Mouse (Mus musculus) cortical plate, adult 2 months (tissue): Measurements from ENCODE around the gene Map7d1. TPM values are rescaled to one million over a fixed set of nuclear protein-coding genes. Genes with fewer than 3 reads are reported as not detected.

Experiments
- H3K27ac ChIP-seq: fragments of 200-500 bp; 2 replicates; pipeline ENCODE4 v1.5.1; 2012; ENCODE audit warnings: low read length, control low read depth, inconsistent platforms; ENCODE audit not compliant: insufficient read depth
- H3K4me1 ChIP-seq: fragments of 200-500 bp; 2 replicates; pipeline ENCODE4 v1.6.1; 2011; ENCODE audit warnings: low read length; ENCODE audit not compliant: control insufficient read depth, insufficient read depth
- H3K4me3 ChIP-seq: fragments of 200-500 bp; 2 replicates; pipeline ENCODE4 v1.5.1; 2011; ENCODE audit warnings: mild to moderate bottlenecking, low read length, control low read depth; ENCODE audit not compliant: insufficient read depth
- CTCF ChIP-seq: fragments of 200-500 bp; IDR thresholded peaks from 2 replicates; pipeline ENCODE4 v1.5.1; 2011; ENCODE audit warnings: mild to moderate bottlenecking, control low read depth, low read length; ENCODE audit not compliant: insufficient read depth; ENCODE audit errors: extremely low read depth
- POLR2A ChIP-seq: fragments of 200-500 bp; IDR thresholded peaks from 2 replicates; pipeline ENCODE4 v1.6.1; 2011; ENCODE audit warnings: mild to moderate bottlenecking, low read length, control low read depth; ENCODE audit not compliant: insufficient read depth; ENCODE audit errors: extremely low read depth
- polyA plus RNA-seq: library from polyadenylated mRNA; depleted of rRNA; stranded (reverse); fragments of >200 nt; gene quantifications from 2 replicates; pipeline ENCODE4 v1.2.3, GENCODE M21; 2012

The Map7d1 gene
- polyA plus RNA-seq, 1 experiment, result 206 TPM

DNA sequence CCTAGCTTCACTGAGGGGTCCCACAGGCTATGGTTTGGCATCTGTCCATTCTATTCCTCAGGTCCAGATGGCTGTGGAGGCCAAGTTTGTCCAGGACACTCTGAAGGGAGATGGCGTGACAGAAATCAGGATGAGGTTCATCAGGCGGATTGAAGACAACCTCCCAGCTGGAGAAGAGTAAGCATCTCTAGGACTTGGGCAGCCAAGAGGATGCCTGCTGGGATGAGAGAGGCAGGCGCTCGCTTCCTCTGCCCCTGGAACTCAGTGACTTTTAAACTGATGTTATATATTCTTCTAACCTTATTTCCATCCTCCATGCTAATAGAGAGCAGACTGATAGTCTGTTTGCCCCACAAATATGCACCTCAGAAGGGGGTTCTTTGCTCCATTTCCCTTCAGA is 18.9 kb upstream of the Map7d1 start:
- H3K4me1 ChIP-seq, result no peaks in the 10 kb centered on the region
- H3K4me3 ChIP-seq, result no peak overlapping the region
- H3K27ac ChIP-seq, result no peak overlapping the region
- TF ChIP-seq CTCF (no peak), POLR2A (no peak)

DNA sequence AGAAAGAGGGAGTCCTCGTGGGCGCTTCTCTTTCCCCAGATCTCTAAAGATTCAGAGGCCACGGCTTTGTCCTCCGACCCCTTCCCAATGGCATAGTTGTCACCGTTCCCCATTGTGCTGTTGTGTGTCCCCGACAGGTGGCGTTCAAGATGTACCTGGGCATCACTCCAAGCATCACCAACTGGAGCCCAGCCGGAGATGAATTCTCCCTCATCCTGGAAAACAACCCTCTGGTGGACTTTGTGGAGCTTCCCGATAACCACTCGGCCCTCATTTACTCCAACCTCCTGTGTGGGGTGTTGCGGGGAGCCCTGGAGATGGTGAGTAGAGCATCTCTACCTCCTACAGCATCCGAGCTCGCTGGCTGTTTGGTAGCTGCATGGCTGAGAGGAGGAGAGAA is 17.6 kb upstream of the Map7d1 start:
- Histone ChIP-seq H3K27ac (no peak overlapping the region), H3K4me1 (peaks cover 1% of the 10 kb centered on the region; the same call in 1 of the 2 replicates), H3K4me3 (no peak overlapping the region)
- TF ChIP-seq POLR2A, result no peak
- TF ChIP-seq CTCF, result peak; percentile 46; the same call in 1 of the 2 replicates

DNA sequence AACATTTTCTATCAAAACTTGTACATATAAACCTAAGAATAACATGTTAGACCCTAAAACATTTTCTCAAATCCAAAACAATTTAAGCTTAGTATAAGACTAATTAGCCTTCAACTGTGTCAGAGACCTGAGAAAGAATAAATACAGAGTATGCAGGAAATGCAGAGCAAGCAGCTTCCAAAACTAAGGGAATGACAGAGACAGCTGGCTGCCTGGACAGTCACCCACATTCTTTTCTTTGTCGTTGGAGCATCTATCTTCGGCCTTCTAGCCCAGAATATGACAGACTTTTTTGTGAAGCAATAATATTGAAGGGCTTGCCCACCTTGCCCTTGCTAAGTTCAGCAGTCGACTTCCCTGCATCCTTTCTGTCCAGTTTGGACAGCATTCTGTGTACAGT is 13.1 kb upstream of the Map7d1 start:
- no peak overlapping the region for H3K27ac ChIP-seq
- no peak overlapping the region for H3K4me3 ChIP-seq
- no peak for TF ChIP-seq CTCF
- no peak for TF ChIP-seq POLR2A
- H3K4me1 ChIP-seq, result peaks cover 1% of the 10 kb centered on the region; the same call in 1 of the 2 replicates

DNA sequence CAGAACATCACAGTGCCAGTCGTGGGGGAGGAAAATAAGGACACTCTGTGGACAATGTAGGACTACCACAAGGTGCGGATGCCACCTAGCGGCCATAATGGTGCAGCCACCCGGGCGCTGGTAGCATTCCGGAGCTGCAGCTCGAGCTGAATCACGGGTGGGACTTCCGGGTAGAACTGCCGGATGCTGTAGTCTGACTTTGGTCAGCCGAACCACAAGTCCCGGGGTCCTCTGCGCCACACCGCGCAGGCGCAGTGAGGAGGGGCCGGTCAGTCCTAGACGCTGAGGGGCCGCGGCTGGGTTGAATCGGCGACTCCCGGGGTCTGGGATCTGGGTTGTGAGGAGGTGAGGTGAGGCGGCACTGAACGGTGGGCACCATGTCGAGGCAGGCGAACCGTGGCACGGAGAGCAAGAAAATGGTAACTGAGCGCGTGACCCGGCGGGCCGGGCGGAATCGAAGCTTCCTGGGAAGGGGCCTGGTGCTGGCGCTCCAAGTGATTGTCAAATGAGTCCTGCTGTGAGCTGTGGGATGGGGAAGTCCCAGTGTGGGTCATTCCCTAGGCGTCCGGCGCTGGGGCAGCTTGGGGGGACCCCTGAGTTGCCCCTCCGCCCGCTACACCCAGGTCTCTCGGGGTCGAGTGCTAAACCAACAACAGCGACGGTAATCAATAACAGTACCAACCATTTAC is 6.1 kb upstream of the Map7d1 start, which contains the start of gene Trappc3:
TSS of gene Trappc3 (plus strand) at position 207 of the 689 bp plus-strand sequence.
- TF ChIP-seq POLR2A (peak; percentile 52; the same call in 1 of the 2 replicates), CTCF (peak; percentile 95)
- Histone ChIP-seq H3K4me1 (peaks cover 6% of the 10 kb centered on the region; the same call in 1 of the 2 replicates), H3K4me3 (peak within 1 kb of the TSS; percentile 86), H3K27ac (peak within 1 kb of the TSS; percentile 52)

DNA sequence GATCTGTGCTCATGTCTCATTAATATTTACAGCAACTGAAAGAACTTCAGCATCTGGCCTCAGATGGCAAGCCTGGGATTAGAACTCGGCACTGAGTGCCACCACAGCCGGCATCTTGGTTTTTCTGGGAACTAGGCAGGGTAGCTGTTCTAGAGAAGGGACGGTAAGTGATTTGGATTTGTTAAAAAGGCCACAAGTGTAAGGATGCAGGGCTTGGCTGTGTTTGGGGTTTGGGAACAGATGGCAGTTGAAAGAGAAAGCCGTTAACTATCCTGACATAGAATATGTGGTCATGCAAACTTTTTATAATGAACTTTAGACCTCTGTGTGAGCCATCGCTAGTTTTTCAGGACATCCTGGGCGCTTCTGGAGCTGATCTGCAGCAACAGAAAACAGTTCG is 5.5 kb upstream of the Map7d1 start:
- no peak overlapping the region for H3K27ac ChIP-seq
- TF ChIP-seq POLR2A, result no peak
- TF ChIP-seq CTCF, result no peak
- no peak overlapping the region for H3K4me3 ChIP-seq
- peaks cover 8% of the 10 kb centered on the region; the same call in 1 of the 2 replicates for H3K4me1 ChIP-seq

DNA sequence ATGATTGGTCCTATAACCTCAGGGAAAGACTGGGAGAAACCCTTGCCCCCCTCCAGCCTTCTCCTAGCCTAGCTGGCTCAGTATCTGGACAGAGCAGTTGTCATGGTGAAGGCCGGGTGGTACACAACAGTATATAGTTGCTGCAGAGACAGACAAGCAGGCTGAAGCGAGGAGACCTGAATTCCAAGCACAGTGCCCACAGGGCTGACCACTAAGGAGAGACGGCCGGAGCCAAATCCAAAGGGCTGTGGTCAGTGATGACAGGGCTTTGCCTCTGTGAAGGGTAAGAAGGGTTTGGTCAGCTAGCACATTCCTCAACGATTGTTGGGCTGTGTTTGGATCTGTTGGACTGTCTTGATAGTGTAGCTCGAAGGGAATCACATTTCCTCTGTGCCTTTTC is 5.1 kb upstream of the Map7d1 start:
- Histone ChIP-seq H3K27ac (peak overlapping the region; percentile 52), H3K4me1 (peaks cover 8% of the 10 kb centered on the region; the same call in 1 of the 2 replicates), H3K4me3 (no peak overlapping the region)
- TF ChIP-seq CTCF (no peak), POLR2A (no peak)

DNA sequence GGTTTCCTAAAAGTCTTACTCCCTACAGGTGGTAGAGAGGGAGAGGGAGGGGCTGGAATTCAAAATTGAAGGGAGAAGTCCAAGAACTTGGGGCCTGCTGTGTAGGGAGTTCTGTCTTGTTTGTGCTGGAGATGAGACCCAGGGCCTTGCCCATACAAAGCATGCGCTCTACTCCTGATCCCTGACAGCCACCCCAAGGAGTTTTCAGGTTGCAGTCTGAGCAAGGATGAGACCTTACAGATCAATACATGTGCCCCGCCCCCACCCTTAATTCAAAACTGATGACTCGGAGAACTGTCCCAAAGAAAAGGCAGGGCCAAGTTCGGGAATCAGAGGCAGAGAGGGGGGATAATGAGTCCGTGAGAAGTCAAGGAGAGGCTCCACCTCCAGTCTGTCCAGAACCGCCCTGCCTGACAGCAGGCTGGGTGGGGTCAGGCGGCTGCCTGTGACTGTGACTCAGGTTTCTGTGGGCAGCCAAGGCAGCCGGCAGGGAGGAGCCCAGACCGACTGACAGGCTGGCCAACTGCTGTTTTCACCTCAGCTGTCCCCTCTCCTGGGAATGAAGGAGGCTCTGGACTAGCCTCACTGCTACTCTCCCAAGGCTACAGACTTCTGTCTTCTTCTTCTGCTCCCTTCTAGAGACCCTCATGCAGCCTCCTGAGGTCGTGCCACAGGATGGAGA is 4.5 kb upstream of the Map7d1 start:
- no peak for TF ChIP-seq CTCF
- no peak for TF ChIP-seq POLR2A
- Histone ChIP-seq H3K4me3 (no peak overlapping the region), H3K27ac (peak overlapping the region; percentile 60), H3K4me1 (peaks cover 8% of the 10 kb centered on the region; the same call in 1 of the 2 replicates)

DNA sequence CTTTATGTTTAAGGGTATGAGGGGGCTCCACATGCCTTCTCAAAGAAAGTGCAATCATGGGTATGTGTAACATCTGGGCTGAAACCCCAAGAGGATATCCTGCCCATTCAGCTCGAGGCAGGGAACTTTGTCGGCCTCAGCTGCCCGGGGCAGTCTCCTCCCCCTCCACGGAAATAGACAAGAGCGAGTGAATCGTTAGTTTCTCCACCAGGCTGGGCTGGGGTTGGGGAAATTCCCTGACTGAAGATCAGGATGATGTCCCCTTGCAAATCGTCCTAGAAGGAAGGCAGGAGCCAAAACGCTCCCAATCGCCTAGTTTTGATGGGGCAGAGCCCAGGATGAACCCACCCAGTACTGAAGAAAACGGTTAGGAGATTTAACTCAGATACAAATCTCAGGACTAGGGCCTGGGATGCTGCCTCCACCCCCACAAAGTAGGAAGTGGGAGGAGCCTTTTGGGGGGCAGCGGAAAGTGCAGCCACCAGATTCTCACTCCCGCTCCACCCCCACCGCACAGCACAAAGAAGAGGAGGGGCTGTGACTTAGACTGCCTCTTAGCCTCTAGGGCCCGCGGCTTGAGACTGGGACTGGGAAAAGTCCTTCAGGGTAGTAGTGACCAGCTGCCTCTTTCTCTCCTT is 3.5 kb upstream of the Map7d1 start:
- 0 out of 2 replicates have a peak overlapping the region, but pooled peaks have one; percentile 7 for H3K27ac ChIP-seq
- TF ChIP-seq POLR2A (no peak), CTCF (no peak)
- no peak overlapping the region for H3K4me3 ChIP-seq
- H3K4me1 ChIP-seq, result peaks cover 8% of the 10 kb centered on the region; the same call in 1 of the 2 replicates

DNA sequence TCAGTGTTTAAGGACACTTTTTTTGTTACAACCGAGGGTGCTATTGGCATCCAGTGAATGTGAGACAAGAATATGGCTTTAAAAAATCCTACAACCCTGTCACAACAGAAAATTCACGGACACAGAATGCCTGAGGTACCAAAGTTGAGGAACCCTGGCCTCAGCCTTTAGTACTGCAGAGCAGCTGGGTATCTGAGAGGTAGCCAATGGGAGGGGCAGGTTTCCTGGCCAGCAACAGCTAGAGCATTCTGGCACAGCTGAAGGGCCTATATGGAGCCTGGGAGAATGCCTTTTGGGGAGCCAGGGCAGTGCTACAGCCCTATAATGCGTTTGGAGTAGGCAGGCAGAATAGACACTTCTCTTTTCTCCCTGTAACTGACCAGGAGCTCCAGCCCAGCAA is 2.9 kb upstream of the Map7d1 start:
- Histone ChIP-seq H3K4me1 (peaks cover 10% of the 10 kb centered on the region; the same call in 1 of the 2 replicates), H3K4me3 (no peak overlapping the region), H3K27ac (0 out of 2 replicates have a peak overlapping the region, but pooled peaks have one; percentile 26)
- TF ChIP-seq CTCF (no peak), POLR2A (no peak)
